Mouse (Mus musculus): ENCODE data around the gene Osbpl5. TPM values are rescaled to one million over a fixed set of nuclear protein-coding genes. Genes with fewer than 3 reads are reported as not detected.

The Osbpl5 gene
- polyA plus RNA-seq, 1 experiment from 2014 or later = 32.1 TPM

GRCm38 (mm10) chr7:143769461-143769860 is 12.7 kb upstream of the Osbpl5 start:
- H3K27ac ChIP-seq = no peak overlapping the region
- WGBS = 61% methylated on average over 1 of the region's 1 CpGs
- H3K36me3 ChIP-seq = no peaks in the 10 kb centered on the region
- H3K4me1 ChIP-seq = no peaks in the 10 kb centered on the region
- no peak overlapping the region for H3K4me3 ChIP-seq
- H3K4me2 ChIP-seq (replicated peaks) = no peak overlapping the region
- H3K9ac ChIP-seq = no peak overlapping the region
- H3K9me3 ChIP-seq (replicated peaks) = no peaks in the 10 kb centered on the region
- ATAC-seq (ENCODE audit: low FRiP score) = no peak
- H3K27me3 ChIP-seq = peaks cover 18% of the 10 kb centered on the region

- Histone ChIP-seq H3K27ac (no peak overlapping the region), H3K4me1 (no peaks in the 10 kb centered on the region), H3K9ac (no peak overlapping the region), H3K9me3 (replicated peaks) (no peaks in the 10 kb centered on the region), H3K27me3 (peaks cover 18% of the 10 kb centered on the region), H3K4me2 (replicated peaks) (no peak overlapping the region), H3K4me3 (no peak overlapping the region), H3K36me3 (no peaks in the 10 kb centered on the region)
- no peak for ATAC-seq (ENCODE audit: low FRiP score)
- WGBS = 89% methylated on average over 6 of the region's 6 CpGs
Observed at GRCm38 (mm10) chr7:143768267-143768666, 11.5 kb upstream of the Osbpl5 start.

- Histone ChIP-seq H3K36me3 (no peaks in the 10 kb centered on the region), H3K4me3 (no peak within 1 kb of the TSS), H3K9me3 (replicated peaks) (no peaks in the 10 kb centered on the region), H3K27me3 (peaks cover 18% of the 10 kb centered on the region), H3K9ac (no peak within 1 kb of the TSS), H3K4me2 (replicated peaks) (no peak within 1 kb of the TSS), H3K27ac (no peak within 1 kb of the TSS), H3K4me1 (no peaks in the 10 kb centered on the region)
- WGBS = 56% methylated on average over 6 of the region's 6 CpGs
- ATAC-seq (ENCODE audit: low FRiP score) = no peak
Observed at GRCm38 (mm10) chr7:143766893-143767292, 10.1 kb upstream of the Osbpl5 start, which contains the start of gene Mrgprg. Gene Mrgprg, minus strand, starts transcription at chr7:143766993.

- ATAC-seq (ENCODE audit: low FRiP score) = no peak
- no peak overlapping the region for H3K27ac ChIP-seq
- no peaks in the 10 kb centered on the region for H3K36me3 ChIP-seq
- no peak overlapping the region for H3K9ac ChIP-seq
- H3K4me2 ChIP-seq (replicated peaks) = no peak overlapping the region
- H3K4me3 ChIP-seq = no peak overlapping the region
- H3K9me3 ChIP-seq (replicated peaks) = no peaks in the 10 kb centered on the region
- H3K27me3 ChIP-seq = peaks cover 18% of the 10 kb centered on the region
- 76% methylated on average over 19 of the region's 19 CpGs for WGBS
- H3K4me1 ChIP-seq = no peaks in the 10 kb centered on the region
Observed at GRCm38 (mm10) chr7:143764876-143765530, 8.2 kb upstream of the Osbpl5 start.

GRCm38 (mm10) chr7:143763794-143764193 is 7.0 kb upstream of the Osbpl5 start:
- 0 out of 2 replicates have a peak, but pooled peaks have one; percentile 40 for ATAC-seq (ENCODE audit: low FRiP score)
- H3K4me1 ChIP-seq = no peaks in the 10 kb centered on the region
- H3K9me3 ChIP-seq (replicated peaks) = no peaks in the 10 kb centered on the region
- no peak overlapping the region for H3K27ac ChIP-seq
- 13% methylated on average over 3 of the region's 3 CpGs for WGBS
- no peak overlapping the region for H3K4me2 ChIP-seq (replicated peaks)
- H3K9ac ChIP-seq = no peak overlapping the region
- no peak overlapping the region for H3K4me3 ChIP-seq
- no peaks in the 10 kb centered on the region for H3K36me3 ChIP-seq
- H3K27me3 ChIP-seq = peaks cover 18% of the 10 kb centered on the region

GRCm38 (mm10) chr7:143758956-143759355 is 2.2 kb upstream of the Osbpl5 start:
- Histone ChIP-seq H3K9me3 (replicated peaks) (no peaks in the 10 kb centered on the region), H3K4me1 (peaks cover 14% of the 10 kb centered on the region), H3K27me3 (peaks cover 38% of the 10 kb centered on the region), H3K9ac (no peak overlapping the region), H3K4me2 (replicated peaks) (no peak overlapping the region), H3K4me3 (no peak overlapping the region), H3K27ac (no peak overlapping the region), H3K36me3 (no peaks in the 10 kb centered on the region)
- WGBS = 61% methylated on average over 3 of the region's 3 CpGs
- ATAC-seq (ENCODE audit: low FRiP score) = no peak

- no peak overlapping the region for H3K9ac ChIP-seq
- H3K36me3 ChIP-seq = no peaks in the 10 kb centered on the region
- peaks cover 14% of the 10 kb centered on the region for H3K4me1 ChIP-seq
- no peak for ATAC-seq (ENCODE audit: low FRiP score)
- H3K27me3 ChIP-seq = peaks cover 38% of the 10 kb centered on the region
- WGBS = 78% methylated on average over 3 of the region's 3 CpGs
- H3K9me3 ChIP-seq (replicated peaks) = no peaks in the 10 kb centered on the region
- peak overlapping the region; percentile 73; the same call in 1 of the 2 replicates for H3K4me2 ChIP-seq (replicated peaks)
- no peak overlapping the region for H3K27ac ChIP-seq
- H3K4me3 ChIP-seq = no peak overlapping the region
Observed at GRCm38 (mm10) chr7:143757696-143758095, 911 bp upstream of the Osbpl5 start.

GRCm38 (mm10) chr7:143757027-143757390 is 224 bp upstream of the Osbpl5 start:
- Histone ChIP-seq H3K4me2 (replicated peaks) (peak overlapping the region; percentile 73), H3K27me3 (peaks cover 38% of the 10 kb centered on the region), H3K4me1 (peaks cover 14% of the 10 kb centered on the region), H3K36me3 (no peaks in the 10 kb centered on the region), H3K9ac (peak overlapping the region; percentile 15; the same call in 1 of the 2 replicates), H3K9me3 (replicated peaks) (no peaks in the 10 kb centered on the region), H3K4me3 (peak overlapping the region; percentile 30), H3K27ac (no peak overlapping the region)
- WGBS = 3% methylated on average over 15 of the region's 15 CpGs
- ATAC-seq (ENCODE audit: low FRiP score) = peak; percentile 86

GRCm38 (mm10) chr7:143755357-143756124 is 1.2 kb downstream of the Osbpl5 start:
- Histone ChIP-seq H3K4me2 (replicated peaks) (no peak overlapping the region), H3K27me3 (peaks cover 38% of the 10 kb centered on the region), H3K4me1 (peaks cover 14% of the 10 kb centered on the region), H3K9me3 (replicated peaks) (no peaks in the 10 kb centered on the region), H3K4me3 (no peak overlapping the region), H3K9ac (no peak overlapping the region), H3K27ac (no peak overlapping the region), H3K36me3 (no peaks in the 10 kb centered on the region)
- 74% methylated on average over 9 of the region's 9 CpGs for WGBS
- ATAC-seq (ENCODE audit: low FRiP score) = no peak

GRCm38 (mm10) chr7:143753990-143754715 is 2.6 kb downstream of the Osbpl5 start:
- H3K27me3 ChIP-seq = peaks cover 38% of the 10 kb centered on the region
- H3K36me3 ChIP-seq = no peaks in the 10 kb centered on the region
- no peak overlapping the region for H3K9ac ChIP-seq
- no peak overlapping the region for H3K27ac ChIP-seq
- peaks cover 15% of the 10 kb centered on the region for H3K4me1 ChIP-seq
- no peak for ATAC-seq (ENCODE audit: low FRiP score)
- no peaks in the 10 kb centered on the region for H3K9me3 ChIP-seq (replicated peaks)
- 48% methylated on average over 5 of the region's 5 CpGs for WGBS
- H3K4me3 ChIP-seq = no peak overlapping the region
- H3K4me2 ChIP-seq (replicated peaks) = no peak overlapping the region

GRCm38 (mm10) chr7:143752606-143753005 is 4.2 kb downstream of the Osbpl5 start:
- Histone ChIP-seq H3K4me1 (peaks cover 27% of the 10 kb centered on the region), H3K27ac (no peak overlapping the region), H3K9me3 (replicated peaks) (no peaks in the 10 kb centered on the region), H3K36me3 (no peaks in the 10 kb centered on the region), H3K4me3 (no peak overlapping the region), H3K9ac (no peak overlapping the region), H3K4me2 (replicated peaks) (no peak overlapping the region), H3K27me3 (peaks cover 28% of the 10 kb centered on the region)
- ATAC-seq (ENCODE audit: low FRiP score) = no peak
- 69% methylated on average over 3 of the region's 3 CpGs for WGBS

GRCm38 (mm10) chr7:143752056-143752455 is 4.7 kb downstream of the Osbpl5 start:
- peaks cover 22% of the 10 kb centered on the region for H3K4me1 ChIP-seq
- H3K27ac ChIP-seq = no peak overlapping the region
- H3K36me3 ChIP-seq = no peaks in the 10 kb centered on the region
- no peak overlapping the region for H3K4me2 ChIP-seq (replicated peaks)
- peaks cover 23% of the 10 kb centered on the region for H3K27me3 ChIP-seq
- no peak for ATAC-seq (ENCODE audit: low FRiP score)
- H3K4me3 ChIP-seq = no peak overlapping the region
- 74% methylated on average over 4 of the region's 4 CpGs for WGBS
- H3K9me3 ChIP-seq (replicated peaks) = no peaks in the 10 kb centered on the region
- no peak overlapping the region for H3K9ac ChIP-seq

Measured in hindbrain, embryonic 12.5 days (tissue).